Mouse (Mus musculus) neural tube, embryonic 10.5 days (tissue): ENCODE measurements around the gene Dusp23.
A peak's percentile ranks its signal among the peaks of the same experiment; 100 is the strongest.

Experiments used
- DNase-seq: peaks from one replicate; pipeline ENCODE4 v3.0.0-alpha.2; 2017; ENCODE audit warnings: low spot score; ENCODE audit errors: extremely low spot score

Dusp23 gene

DNA sequence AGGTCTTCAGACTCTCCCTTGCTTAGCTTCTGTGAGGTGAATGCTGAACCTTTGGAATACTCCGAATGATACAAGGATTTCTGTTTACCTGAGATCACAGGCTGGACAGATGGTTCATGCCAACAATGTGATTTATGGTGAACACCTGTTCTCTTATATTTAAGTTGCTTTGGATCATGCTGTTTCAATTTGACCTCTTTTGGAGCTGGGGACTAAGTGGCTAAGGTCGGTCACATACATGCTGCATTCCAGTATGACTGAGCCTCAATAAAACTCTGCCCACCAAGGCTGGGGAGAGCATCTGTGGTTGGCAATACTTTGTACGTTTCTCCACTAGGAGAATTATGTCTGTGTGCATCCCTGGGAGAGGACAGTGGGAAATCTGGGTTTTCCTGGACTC is 8.7 kb downstream of the Dusp23 start:
- no peak for DNase-seq

GRCm38 (mm10) chr1:172623599-172623998 is 9.2 kb downstream of the Dusp23 start:
- DNase-seq = no peak

GRCm38 (mm10) chr1:172619235-172619634 is 13.5 kb downstream of the Dusp23 start:
- peak; percentile 81 for DNase-seq

DNA sequence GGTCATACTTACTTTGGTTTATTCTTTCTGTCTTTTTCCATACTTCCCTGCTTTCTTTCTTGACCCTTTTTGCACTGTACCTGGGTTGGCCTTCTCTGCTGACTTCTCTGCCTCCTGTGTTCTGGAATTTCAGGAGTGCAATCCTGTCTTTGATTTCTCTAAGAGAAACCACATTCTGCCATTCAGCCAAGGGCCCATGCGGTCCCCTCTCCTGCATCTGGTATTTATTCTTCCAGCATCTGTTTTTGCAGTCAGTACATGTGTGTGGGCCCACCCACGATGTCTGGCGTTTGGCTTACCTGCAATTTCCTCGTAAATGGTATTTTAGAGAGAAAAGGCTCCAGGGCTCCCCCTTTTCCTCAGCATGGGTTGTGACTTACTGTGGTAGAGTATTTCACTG is 14.6 kb downstream of the Dusp23 start:
- peak; percentile 57 for DNase-seq

DNA sequence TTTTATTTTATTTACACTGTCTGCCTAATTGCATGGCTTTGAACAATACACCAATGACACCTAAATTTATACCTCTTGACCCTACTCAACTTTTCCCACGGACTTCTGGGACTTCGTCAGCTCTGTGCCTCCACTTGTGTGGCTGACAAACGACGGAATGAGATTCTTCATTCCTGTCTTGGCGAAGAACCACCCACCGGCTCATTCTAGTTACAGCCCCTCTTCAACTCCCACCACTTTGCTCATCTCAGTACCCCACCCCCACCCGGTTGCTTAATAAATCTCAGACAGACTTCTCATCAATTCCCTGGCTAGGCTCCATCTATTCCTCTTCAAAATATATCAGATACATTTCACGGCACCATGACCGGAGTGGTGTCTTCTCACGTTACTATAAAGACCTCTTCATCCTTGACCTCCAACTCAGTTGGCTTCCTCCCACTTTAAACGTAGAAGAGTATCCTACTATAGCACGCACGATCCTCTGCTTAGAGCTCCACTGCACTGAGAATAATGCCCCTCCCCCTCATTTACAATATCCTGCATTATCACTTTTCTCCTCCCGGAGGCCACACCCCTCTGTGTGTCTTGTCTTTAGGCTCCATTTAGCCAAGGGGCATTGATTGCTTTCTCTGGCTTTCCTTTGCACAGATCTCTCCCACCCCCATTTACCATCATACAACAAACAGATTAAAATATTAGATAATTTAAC is 15.2 kb downstream of the Dusp23 start:
- peak; percentile 60 for DNase-seq

DNA sequence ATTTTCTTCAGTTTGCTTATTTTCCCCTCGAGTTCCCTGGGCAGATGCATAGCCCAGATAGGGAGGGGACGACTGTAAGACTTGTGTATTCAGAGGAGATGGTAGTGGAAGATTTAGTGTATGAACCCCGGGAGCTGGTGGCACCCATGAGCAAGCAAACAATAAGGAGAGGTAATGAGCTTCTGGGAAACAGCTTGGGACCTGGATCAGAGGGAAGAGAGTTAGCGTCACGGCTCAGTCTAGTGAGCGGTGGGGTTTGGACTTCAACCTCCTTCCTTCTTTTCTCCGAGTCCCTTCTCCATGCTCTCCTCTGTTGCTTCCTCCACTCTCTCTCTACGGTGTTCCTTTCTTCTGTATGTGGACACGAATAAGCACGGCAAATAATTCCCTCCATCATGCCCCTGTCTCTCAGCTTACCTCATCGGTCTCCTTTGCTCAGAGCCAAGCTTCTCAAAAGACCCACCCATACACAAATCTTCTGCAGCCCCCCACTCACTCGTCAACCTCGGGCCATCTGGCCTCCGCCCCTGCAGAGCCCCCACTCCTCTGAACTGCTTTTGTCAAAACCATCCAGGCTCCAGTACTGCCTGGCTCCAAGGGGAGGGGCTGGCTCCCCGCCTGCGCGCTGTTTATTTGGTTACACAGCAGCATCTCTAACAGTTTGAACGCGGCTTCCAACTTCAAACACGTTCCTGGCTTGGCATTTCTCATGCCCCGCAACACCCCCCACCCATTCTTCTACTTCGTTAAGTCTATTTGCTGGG is 16.0 kb downstream of the Dusp23 start:
- DNase-seq = peak; percentile 71

GRCm38 (mm10) chr1:172615412-172615811 is 17.4 kb downstream of the Dusp23 start:
- no peak for DNase-seq

DNA sequence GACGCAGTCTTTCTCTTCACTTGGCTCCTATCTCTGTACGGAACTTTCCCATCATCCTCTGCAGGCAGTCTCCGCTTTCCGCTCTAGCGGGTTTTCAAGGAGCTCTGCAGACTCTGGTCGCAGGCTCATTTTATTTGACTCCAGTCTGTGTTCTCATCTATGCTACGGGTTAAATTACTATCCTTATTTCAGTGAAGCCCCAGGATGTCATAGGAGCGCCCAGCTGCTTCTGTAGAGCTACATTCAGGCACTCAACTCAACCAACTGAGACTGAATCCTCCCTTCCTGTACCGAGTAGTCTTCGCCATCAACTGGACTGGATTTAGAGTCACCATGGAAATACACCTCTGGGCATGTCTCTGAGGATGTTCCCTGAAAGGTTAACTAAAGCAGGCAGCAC is 18.1 kb downstream of the Dusp23 start:
- no peak for DNase-seq

GRCm38 (mm10) chr1:172612745-172613144 is 20.0 kb downstream of the Dusp23 start:
- no peak for DNase-seq

DNA sequence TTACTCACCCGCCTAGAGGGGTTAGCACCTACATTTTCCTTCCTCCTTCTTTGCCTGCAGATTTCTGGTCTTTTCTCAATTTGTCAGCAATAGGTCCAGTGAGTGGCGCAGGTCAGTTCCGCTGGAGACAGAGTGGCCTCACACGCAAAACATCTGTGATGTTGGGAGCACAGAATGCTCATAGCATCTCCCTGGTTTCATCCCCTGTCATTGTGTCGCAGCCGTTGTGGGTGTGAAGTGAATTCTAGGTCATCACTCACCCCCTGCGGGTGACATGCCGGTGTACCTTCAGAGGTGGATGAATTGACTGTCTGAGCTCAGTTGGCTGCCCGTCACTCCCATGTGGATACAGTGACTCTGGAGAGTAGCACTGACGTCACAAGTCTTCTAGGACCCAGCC is 21.5 kb downstream of the Dusp23 start:
- DNase-seq = no peak

DNA sequence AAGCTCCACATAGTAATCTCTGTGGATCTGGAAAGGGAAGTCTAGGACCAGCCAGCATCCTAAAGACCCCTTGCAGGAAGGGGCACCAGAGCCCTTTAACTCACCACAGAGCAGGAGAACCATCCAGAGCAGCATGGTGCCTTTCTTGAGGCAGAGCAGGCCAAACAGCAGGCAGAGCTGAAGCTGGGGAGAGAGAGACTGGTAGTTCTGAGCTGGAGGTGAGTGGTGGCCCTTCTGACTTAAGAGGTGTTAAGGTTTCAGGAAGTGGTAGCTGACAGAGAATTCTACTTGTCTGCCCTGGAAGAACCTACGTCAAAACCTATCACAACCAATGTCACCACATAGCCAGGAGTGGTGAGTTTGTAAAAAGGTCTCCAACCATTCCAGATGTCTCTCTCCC is 30.4 kb downstream of the Dusp23 start, which contains the start of gene Fcrl6:
Fcrl6 (minus strand) TSS at position 226 of the 400 bp plus-strand sequence.
- DNase-seq = no peak

DNA sequence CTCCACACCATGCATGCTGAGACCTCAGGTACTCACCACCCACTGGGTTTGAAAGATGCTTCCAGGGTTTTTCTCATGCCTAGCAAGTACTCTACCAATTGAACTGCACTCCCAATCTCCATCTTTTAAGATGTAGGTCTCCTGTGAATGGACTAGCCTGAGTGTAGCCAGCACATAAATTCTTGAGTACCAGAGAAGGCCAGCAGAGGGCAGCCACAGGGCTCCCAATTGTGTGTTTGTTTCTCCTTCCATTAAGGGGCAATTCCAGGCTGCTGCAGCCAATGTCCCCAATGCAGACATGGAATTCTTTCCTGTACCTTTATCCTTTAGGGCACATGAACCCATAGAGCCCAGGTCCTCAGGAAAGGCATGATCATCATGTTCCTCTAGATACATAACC is 38.3 kb downstream of the Dusp23 start:
- peak; percentile 65 for DNase-seq

GRCm38 (mm10) chr1:172593956-172594355 is 38.8 kb downstream of the Dusp23 start:
- no peak for DNase-seq

- no peak for DNase-seq
Measured at GRCm38 (mm10) chr1:172593321-172593720, 39.4 kb downstream of the Dusp23 start.

DNA sequence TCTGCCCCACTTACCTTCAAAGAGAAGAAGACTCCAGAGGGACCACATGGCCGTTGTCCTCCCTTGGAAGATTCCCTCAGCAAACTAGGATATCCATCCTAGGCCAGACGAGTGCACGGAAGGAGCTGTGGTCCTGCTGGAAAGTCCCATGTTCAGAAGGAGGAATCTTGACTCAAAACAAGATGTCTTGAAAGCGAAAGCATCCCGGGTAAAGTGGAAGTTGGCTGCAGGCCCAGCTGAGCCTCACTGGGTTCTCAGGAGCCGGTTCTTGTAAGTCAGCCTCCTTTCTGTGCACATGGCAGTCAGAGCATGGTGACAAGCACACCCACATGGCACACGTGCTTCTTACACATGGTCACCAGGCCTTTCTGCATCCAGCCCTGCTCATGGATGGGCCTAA is 42.4 kb downstream of the Dusp23 start, which contains the start of gene Slamf8:
Slamf8 (minus strand) TSS at position 184 of the 400 bp plus-strand sequence.
- no peak for DNase-seq

DNA sequence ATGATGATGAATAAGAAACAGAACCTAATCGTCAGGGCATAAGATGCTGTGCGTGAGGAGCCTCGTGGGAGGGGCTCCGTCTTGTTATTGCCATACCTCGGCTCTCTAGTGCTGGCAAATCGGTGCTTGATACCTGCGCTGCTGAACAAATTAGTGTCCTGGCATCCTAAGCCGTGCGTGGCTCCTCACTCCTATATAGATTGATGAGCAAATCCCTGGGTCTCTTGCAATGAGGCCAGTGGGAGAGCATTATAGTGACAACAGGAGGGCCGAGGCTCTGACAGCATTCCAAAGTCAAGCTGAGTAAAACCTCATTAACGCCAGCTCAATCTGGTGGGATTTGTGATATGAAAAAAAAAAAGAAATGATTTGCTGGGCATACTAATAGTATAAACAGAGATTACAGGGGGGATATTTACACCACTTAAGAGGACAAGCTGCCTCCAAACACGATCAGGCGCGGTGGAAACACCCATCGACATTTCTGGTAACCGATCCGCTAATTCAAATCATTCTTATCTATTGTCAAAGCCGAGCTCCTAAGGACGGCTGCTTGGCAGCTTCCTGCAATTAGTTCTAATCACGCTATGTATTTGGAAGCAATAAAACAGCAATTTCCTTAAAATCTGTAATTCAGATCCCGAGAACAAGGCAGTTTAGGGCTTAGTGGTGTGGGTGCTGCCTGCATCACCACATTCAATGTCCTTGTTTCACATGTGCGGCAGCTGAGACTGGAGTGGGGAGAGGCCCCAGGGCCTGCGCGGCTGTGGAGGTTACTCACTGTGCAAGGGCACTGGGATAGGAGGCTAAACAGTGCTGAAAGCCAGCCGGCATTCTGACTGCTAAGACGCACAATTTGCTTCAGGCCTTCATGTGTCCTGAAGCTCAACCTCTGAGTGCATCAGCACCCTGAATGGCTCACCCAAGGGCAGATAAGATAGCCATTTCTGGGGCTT is 46.9 kb downstream of the Dusp23 start:
- DNase-seq = no peak

DNA sequence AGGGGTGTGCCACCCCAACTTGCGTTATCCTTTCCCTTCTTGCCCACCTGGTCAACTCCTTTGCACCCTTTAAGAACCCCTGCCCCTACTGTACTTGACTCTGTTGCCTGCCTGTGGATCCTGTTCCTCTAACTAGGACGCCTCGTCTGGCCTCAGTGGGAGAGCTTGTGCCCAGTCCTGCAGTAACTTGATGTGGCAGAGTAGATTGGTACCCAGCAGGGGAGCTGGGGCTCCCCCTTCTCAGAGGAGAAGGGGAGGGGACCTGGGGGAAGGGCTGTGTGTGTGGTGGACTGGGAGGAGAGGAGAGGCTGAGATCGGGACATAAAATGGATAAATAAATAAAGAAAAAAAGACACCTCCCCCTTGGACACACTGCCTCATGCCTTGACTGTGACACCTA is 47.7 kb downstream of the Dusp23 start:
- no peak for DNase-seq

DNA sequence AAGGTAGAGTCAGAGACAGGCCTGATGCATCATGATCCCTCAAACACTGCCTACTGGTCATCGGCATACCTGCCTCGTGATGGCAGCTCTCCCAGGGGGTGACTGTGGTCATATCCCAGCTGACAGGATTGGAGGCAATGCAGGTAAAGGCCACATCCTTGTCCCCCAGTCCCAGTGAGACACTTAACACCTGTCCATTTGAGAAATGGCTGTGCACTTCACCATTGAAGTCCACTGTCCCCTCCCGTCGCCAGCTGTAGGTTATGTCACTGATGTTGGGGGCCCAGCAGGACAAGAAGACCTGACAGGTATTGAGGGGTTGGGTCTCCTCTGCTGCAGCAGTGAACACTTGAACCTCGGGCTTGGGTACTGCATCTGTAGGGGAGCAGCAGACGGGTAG is 48.5 kb downstream of the Dusp23 start:
- no peak for DNase-seq

DNA sequence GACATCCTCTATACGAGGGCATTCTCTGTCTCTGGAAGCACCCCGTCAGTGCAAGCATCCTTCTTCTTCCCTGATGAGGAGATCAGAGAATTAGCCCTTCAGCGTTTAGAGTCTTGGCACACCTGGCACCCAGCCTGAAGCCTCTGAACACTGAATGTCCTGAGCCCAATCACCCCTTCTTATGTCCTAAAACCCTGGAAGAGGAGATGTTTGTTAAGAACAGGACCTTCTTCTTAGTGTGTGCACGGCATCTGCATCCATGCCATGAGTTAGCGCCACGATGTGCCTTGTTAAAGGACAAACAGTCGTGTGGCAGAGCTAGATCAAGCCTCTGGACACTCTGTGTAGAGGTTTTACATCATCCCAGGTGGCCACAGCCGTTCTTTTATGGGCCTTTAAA is 50.3 kb downstream of the Dusp23 start:
- no peak for DNase-seq
